Mouse (Mus musculus) CD4-positive helper T cell, adult 2 months (primary cell): ENCODE measurements at regions not wholly inside any gene's neighbourhood (a gene's known extent, or its start where the extent isn't known, plus 50 kb on each side); places are given as distances from the start of the nearest gene placed in this dataset.

Experiments used
- DNase-seq: peaks from one replicate; pipeline ENCODE4 v3.0.0-alpha.2; 2012; ENCODE audit warnings: low read depth, missing footprints, low spot score

DNA sequence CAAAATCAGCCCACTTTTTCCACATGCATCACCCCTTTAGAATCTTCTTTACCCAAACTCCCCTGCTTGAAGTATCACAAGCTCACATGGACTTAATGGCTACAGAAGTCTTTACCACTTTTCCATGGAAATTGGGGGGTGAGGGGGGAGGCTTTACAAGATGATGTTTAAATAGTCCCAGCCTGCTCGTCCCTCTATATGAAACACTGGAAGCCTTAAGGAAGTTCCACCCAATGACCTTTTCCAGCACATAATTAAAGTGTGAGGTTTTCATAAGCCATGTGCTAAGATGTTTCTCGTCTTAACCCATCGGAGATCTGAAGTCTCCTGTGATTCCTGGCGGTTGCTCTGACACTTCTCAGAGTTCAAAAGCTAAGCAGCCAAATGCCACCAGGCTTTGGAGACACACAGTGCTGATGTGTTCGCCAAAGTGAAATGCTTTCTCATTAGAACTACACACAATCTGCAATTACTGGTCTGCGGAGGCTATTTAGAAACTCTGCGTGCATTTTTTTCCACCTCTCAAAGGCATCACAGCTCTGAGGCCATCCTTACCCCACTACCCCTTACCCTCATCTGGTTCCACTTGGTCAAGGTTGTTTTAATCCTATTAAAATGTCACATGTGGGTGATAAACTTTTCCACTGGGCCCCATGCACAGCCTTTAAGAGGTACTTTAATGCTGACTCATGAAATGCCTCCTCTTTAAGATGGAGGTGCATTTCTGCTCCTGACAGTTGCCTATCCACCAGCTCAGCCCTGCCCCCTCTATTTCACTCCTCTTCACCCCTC, 116.3 kb upstream of the Cd180 start:
- DNase-seq: no peak

DNA sequence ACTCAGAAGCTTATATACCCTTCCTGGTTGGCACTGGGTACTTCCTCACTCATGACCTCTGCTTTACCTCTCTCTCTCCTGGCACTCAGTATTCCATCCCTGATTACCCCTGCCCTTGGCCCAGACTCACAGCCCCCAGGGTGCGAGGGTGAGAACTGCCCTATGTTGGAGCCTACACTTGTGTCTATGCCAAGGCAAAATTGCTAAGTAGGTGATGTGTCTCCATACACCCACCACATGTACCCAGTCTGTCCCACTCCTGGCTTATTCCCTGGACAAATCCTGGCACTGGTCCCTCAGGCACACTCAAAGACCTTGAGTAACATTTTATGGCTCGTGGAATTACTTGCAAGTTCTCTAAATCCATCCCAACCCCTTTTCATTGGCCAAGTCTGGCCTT, 114.5 kb upstream of the Cd180 start:
- no peak for DNase-seq

DNA sequence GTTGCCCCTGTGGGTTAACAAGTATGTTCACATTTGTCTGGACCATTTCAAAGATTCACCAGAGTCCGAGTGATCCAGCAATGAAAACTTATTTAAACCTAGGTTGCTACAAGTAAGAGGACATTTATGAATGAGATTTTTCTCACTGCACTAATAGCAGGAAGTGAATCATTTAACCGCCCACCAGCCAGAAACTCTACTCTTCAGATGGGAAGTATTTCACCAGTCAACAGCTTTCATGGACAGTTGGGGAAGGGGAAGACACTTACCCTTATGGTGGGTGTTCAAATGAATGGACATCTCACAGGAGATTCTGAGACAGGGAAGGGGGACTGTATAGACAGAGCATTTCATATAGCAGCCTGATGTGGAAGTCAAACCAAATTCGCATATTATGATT, 113.7 kb upstream of the Cd180 start:
- no peak for DNase-seq

DNA sequence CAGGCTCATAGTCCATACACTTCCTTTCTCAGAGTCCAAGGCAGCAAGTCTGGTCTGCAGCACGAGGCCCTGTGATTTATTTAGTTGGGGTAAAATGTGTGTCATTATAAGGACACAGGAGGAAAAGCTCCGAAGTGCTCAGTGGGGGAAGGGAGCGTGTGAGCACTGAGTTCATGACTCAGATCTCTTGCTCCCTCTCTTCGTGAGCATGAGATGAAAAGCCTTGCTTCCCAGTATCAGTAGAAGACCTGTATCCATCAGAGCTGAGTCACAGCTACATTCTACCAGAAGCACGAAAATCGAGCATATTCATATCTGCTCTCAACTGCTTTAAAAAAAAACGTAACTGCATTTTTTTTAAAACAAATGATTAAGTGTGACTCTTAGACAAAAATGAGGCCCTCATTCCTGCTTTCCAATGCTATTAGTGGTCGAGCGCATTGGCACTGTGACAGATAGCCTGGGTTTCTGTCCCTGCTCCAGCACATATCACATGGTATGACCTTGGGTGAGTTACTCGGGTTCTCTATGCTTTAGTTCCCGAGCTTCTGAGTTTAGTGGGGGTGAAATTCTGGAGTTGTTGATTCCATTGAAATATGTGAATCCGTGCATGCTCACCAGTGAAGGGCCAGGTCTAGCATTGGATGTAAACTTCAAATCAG, 109.2 kb upstream of the Cd180 start:
- DNase-seq: no peak

DNA sequence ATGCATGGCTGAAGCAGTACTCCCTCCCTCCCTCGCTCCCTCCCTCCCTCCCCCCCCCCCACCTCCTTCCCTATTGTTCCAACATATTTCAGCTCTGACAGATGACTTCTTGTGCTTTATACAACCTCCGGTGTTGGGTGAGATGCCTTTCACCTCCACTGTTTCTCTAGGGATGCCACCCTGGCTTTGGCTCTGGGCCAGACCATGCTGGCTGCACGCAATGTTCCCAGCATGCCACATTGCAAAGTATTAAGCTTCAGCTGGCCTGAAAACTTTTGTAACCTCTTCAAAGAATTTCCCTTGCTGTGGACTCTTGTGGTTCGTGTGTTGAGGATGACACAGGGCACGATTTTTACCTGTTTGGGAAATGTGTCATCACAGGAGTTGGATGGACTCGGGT, 107.1 kb upstream of the Cd180 start:
- no peak for DNase-seq

DNA sequence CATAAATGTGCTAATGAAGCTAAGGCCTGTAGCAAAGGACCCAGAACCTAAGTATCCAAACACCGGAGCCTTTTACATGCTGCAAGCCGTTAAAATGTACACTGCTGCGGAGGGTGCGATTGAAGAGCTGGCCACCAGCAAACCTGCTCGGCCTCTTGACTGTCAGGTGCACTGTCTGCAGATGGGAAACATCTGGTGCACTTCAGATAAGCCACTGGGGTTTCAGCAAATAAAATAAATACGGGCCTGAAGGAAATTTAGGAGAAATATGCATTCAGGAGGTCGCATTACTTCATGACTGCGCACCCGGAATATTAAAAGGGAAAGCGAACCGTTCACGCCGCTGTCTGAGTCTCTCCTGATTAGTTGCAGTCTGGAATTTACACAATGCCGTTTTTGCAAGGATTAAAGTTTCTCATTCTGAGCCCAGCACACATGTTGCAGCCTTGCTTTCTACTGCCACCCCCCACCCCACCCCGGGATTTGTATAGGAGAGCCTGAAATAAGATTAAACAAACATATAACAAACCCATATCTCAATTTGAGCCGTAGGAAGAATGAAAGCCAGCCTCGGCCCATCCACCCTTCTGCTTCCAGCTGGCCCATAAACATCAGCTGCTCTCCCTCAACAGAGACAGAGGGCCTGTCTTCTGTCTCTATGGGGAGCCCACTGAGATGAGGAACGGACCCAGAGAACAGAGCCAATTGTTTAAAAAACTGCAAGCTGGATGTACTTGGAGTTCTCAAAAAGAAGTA, 103.5 kb upstream of the Cd180 start:
- no peak for DNase-seq

DNA sequence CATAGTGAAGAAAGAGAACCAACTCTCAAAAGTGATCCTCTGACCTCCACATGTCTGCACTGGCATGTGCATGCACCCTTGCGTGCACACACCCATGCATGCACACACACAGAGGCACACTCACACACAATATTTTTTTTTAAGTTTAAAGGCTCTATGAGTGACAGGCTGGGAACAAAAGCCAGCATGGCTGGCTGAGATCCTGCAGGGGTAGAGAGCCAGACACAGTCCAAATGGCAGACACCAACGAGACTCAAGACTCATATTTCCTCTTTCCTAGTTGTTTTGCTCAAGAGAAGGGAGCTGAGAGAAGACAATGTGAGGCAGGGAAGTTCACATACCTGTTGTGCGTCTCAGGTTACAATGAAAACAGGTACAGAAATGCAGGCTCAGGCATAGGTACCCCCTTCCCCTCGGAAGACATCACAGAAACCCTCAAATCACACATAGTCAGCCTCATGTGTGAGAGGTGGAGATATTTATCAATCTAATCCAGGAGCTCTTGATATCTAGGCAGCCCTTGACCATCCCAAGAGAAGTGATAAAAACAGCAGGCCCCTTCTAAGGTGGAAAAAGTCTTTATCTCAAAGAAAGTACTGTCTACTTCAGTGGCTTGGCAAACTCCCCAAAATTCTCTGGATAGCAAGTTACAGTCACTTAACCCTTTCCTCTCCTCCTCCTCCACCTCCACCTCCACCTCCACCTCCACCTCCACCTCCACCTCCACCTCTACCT, 101.4 kb upstream of the Cd180 start:
- DNase-seq: no peak

DNA sequence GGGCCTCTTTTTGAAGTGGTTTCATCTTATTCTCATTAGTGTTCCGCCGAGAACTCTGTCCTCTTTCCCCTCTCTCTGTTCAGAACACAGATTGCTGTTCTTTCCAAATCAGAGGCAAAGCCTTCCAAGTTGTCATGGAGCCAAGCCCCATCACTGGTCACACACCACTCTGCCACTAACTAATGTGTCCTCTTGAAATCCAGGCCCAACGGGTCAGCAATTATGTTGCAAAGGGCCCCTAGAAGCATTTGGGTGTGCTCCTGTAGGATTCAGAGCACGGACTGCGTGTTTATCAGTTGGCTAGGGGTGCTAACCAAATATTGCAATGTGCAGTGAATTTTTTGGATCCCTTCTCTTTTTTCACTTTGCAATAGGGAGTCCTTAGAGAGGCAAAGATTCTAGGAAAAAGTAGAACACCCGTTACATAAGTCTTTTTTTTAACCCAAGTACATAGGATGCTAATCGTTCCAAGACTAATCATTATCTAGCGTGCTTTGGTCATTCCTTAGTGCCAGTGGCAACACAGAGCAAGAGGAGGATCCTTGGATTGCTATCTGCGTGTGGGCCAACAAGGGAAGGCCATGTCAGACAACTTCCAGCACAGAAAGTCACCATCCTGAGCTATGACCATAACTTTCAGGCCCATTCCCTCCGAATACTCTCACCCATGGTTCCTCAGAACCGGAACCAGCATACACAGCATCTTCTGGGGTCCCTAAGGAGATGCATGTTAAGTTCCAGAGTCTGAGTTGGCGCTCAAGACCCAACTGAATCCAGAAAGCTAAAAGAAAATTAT, 99.8 kb upstream of the Cd180 start:
- DNase-seq: no peak

DNA sequence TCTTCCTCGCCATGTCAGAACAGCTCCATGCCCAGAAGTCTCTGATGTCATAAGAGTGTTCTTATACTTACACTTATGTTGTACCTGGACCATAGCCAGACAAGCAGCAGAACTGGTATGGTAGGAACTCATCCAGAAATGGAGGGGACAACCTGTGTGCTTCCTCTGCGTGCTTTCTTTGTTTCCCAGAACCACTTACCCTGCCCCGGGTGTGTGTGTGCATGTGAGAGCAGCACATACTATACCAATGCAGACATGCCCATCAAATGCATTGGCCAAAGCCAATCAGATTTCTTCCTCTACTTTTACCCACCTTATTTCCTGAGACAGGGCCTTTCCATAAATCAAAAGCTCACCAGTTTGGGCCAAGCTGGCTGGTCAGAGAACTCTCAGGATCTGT, 99.2 kb upstream of the Cd180 start:
- DNase-seq: no peak

DNA sequence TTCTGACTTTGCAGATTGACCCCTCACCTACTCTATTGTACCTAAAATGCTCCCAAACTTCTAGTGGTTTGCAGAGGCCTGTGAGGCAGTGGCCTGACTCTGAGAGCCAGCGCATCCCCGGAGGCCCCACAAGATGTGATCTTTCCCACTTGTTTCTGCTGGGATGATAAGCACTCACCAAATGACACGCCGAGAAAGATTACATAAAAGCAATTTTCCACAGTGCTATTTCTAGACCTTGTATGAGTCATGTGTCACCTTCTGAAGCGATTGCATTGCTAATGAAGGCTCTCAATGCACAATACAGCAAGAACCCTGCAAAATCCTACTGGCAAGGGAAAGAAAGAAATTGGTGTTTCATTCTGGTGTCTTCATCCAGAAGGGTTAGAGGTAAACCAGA, 97.8 kb upstream of the Cd180 start:
- DNase-seq: no peak

DNA sequence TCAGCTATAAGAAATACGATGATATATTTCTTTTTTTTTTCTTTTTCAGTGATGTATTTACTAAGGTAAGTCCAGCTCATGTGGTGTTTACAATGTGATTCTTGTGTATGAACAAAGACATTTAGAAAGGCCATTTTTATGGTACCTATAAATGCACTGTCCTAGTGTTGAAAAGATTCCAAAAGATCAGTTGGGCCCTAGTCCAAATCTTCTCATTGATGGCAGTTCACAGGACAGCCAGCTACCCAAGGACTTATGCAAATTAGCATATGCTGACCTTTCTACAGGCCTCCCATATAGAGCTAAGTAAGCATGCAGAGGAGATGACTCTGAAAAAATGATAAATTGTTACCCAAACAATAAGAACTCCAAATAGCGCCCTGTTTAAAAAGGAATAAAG, 97.3 kb upstream of the Cd180 start:
- DNase-seq: no peak

DNA sequence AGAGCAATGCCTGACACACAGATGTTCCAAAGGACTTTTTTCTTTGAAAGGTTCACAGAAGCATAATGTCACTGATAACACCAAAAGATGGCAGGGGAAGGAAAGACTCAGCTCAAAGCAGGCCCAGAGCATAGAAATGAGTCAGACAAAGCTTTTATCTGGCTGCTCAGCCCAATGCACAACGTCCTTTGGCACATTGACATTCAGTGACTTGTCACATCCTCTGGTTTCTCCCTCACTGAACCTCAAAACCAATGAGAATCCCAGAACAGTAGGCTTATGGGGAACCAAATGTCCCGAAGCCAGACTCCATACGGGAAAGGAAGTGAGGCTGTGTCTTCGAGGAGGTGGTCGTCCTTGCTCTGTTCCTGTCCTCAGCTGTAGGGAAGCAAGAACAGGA, 95.2 kb upstream of the Cd180 start:
- DNase-seq: peak; percentile 9

DNA sequence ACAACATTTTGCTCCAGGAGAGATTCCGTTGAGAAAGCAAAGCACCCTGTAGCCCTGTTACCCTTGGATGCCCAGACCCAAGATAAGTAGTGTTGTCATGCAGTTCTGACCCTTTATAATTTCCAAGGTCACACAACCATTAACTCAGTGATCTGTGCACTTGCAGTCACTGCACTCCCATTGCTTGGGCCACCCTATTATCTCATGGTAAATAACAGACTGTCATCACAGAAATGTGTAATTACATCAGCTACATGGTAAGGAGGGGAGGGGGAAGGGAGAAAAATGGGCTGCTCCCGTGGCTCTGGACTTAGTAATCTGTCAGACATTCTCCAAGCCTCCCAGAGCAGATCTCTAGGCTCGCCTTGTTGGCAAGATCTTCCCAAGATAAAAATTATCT, 93.8 kb upstream of the Cd180 start:
- DNase-seq: no peak

DNA sequence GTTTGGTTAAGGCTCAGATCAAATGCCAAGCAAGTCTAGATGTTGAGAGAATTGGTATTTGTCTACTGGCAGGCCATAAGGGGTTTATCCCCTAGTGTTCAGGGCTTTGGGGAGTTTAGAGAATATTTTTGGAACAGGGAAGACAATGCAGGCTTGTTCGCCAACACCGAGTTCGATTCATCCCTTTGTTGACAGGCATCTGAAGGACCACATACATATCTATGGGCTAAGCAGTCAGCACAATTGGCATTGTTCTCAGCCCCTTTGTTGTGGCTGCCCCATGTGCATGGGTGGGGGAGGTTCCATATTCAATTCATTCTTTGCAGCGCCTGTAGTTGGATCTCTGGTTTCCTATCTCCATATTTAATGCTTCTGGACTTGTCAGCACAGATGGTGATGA, 93.3 kb upstream of the Cd180 start:
- no peak for DNase-seq

DNA sequence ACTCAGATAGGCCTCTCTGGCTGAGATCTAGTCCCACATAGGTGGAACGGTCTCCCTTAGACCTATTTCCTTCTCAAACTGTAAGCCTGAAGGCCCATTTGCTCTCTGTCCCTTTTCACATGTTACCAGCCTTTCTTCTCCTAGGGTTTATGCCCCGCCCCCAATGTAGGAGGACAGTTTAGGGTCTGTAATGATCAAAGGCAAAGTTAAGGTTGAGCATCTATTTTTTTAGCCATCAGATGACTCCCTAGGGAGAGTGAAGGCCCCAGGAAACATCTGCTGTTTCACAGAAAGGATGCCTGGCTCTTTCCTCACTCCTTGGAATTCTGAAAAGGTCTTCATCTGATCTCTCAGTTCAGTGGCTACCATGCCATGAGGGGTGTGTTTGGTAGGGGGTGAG, 68.9 kb upstream of the Cd180 start:
- DNase-seq: no peak

DNA sequence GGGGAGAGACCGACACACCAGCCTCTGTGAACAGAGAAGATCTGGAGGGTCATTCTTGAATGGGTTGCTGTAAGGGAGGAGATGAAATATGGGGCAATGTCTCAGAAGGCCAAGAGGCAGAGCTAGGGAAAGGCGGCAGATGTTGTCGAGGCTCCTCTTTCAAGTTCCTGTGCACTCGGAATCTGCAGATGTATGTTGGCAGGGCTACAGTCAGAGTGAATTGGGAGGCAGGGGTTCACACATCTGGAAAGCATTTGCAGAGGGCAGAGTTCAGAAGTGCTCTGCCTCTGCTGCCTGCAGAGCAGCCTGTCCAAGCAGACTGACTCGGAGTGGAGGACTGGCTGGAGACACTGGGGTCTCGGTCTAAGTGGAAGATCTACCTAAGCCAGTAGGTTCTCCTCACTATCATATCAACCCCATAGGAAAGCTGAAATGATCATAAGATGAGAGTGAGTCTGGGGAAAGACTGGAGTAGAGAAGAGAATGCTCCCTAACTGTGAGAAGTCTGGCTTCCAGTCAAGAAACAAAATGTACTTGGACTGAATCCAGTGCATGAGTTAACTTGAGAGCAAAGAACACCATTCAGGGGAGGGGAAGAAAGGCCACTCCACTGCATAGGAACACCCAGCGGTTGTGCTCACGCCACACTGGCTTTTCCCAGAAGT, 68.1 kb upstream of the Cd180 start:
- no peak for DNase-seq

DNA sequence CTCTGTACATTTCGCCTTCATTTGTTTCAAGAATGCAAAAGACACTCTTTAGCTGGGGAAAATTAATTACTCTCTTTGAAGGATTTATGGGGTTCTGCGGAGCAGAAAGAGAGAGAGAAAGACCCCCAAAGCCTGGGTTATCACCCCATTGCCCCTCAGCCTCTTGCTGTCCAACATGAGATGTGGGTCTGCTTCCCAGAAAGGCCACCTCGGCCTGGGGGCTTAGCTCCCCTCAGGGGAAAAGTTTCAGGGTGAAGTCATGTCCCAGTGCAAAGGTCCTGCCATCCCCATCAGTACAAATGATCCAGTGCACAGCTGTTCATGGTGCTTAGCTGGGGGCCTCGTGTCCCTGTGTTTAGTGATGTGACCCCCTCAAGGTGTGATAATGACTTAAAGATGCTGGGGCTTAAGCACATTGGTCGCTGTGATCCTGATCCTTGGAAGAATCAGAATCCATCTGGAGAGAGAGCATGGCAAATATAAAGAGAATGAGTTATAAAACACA, 67.5 kb upstream of the Cd180 start:
- DNase-seq: no peak

DNA sequence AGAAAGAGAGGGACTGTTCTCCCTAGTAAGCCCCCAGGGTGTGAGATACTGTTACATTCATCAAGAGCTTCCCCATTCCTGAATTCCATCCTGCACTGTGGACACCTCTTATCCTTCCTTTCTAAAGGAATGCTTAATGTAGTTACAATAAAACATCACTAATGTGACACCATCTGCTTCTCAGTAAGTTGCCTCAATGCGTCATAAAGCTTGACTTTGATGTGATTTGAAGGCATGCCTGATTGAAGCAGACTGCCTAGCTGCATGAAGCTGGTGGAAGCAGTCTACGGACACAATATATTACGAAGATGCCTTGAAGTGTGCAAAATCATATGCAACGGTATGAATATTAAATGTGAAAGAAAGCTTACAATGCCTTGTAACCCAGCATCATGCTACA, 65.6 kb upstream of the Cd180 start:
- DNase-seq: no peak

DNA sequence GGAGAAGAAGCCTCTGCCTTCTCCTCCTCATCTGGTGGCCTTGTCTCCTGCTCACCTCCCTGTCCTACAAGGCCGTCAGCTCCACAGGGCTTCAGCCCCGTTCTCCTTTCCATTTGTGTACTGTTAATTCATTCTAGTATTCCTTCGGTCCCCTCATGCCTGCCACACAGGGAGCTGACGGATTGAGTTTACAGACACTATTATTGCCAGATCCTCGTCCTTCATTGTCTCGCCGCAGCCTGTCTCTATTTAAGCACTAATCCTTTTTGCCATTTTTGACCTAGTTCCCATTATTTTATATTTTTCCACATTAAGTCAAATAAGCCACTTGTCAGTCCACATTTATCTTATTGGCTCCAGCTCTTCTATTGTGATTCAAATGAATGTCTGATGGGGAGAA, 64.2 kb upstream of the Cd180 start:
- DNase-seq: no peak

DNA sequence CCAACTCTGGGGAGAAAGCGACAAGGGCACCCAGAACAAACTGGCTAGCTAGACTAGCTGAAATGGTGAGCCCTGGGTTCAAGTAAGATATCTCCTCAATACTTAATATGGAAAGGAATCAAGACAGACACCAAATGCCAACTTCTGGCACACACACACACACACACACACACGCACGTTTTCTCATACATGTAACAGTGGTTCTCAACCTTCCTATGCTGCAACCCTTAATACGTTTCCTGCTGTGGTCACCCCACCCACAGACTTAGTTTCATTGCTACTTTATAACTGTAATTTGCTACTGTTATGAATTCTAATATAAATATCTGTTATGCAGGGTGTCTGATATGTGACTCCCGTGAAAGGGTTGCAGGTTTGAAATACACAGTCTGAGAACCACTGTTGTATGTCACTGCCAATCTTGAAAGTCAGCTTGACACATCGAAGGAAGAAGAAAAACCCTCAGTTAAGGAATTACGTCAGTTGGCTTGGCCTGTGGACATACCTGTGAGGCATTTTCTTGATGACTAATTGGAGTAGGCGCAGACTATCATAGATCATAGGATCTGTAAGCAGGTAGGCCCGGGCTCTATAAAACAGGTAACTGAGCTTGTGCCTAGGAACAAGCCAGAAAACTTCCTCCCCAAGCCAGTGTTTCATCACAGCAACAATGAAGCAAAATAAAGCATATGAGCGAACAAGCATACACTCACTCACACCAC, 59.0 kb upstream of the Cd180 start:
- DNase-seq: no peak
